Mouse (Mus musculus) hindbrain, embryonic 13.5 days (tissue): ENCODE results near the gene Cd274. TPM values are rescaled to one million over a fixed set of nuclear protein-coding genes. Genes with fewer than 3 reads are reported as not detected.
A peak's percentile ranks its signal among the peaks of the same experiment; 100 is the strongest.

ENCODE experiments used
- ATAC-seq: fragments of 200-750 bp; cut with Nextera tagmentation; 2 replicates; pipeline ENCODE4 v1.8.0; 2017; ENCODE audit warnings: moderate TSS enrichment; ENCODE audit not compliant: low FRiP score
- H3K27ac ChIP-seq: fragments of 300-500 bp; sonication (generic); 2 replicates; pipeline ENCODE4 v1.5.1; 2015; ENCODE audit warnings: inconsistent platforms, mild to moderate bottlenecking, moderate library complexity
- H3K27me3 ChIP-seq: fragments of 300-500 bp; sonication (generic); 2 replicates; pipeline ENCODE4 v1.6.1; 2015; ENCODE audit warnings: mild to moderate bottlenecking, inconsistent platforms
- H3K36me3 ChIP-seq: fragments of 300-500 bp; sonication (generic); 2 replicates; pipeline ENCODE4 v1.6.1; 2015; ENCODE audit warnings: mild to moderate bottlenecking, inconsistent platforms
- H3K4me1 ChIP-seq: fragments of 300-500 bp; sonication (generic); replicated peaks from 2 replicates; pipeline ENCODE4 v1.6.1; 2015; ENCODE audit warnings: inconsistent platforms
- H3K4me2 ChIP-seq: fragments of 300-500 bp; sonication (generic); 2 replicates; pipeline ENCODE4 v1.6.1; 2015; ENCODE audit warnings: inconsistent platforms, mild to moderate bottlenecking, moderate library complexity
- H3K4me3 ChIP-seq: fragments of 300-500 bp; sonication (generic); 2 replicates; pipeline ENCODE4 v1.5.1; 2015; ENCODE audit warnings: mild to moderate bottlenecking, inconsistent platforms
- H3K9ac ChIP-seq: fragments of 300-500 bp; sonication (generic); 2 replicates; pipeline ENCODE4 v1.6.1; 2015; ENCODE audit warnings: mild to moderate bottlenecking, inconsistent platforms
- H3K9me3 ChIP-seq: fragments of 300-500 bp; sonication (generic); 2 replicates; pipeline ENCODE4 v1.6.1; 2016; ENCODE audit warnings: inconsistent platforms
- WGBS: fragments of 180-500 bp; shearing (Covaris S2); methylation state at CpG from one replicate; pipeline ENCODE4 v1.1.7; 2015; 5-methylcytosine and 5-hydroxymethylcytosine counted together
- polyA plus RNA-seq: library from polyadenylated mRNA; unstranded; fragments of >200 nt; fragmentation: Nextera tagmentation; extraction: Ambion mirVana; gene quantifications from 2 replicates; pipeline ENCODE4 v1.2.1, GENCODE M21; 2015

The Cd274 gene
- polyA plus RNA-seq, 1 experiment from 2014 or later, result 0.38 TPM

DNA sequence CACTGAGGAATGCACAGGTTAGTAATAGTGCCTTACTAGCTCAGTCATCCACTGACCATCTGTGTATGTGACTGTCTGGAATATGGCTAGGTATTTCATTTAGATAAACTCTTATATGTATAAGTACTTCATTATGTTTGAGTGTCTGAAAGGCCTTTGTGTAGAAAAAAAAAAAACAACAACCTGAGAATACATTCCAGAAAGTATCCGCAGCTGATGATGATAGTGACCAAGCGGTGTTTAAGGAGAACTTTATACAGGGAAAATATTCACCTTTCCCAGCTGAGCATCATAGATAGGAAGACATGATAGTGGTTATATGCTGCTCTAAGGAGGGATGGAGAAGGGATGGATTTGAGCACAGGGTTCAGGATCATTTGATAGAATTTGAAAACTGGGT lies 786 bp downstream of the Cd274 start:
- H3K4me1 ChIP-seq, result peaks cover 4% of the 10 kb centered on the region; the same call in 1 of the 2 replicates
- 92% methylated on average over 2 of the region's 2 CpGs for WGBS
- ATAC-seq, result no peak

DNA sequence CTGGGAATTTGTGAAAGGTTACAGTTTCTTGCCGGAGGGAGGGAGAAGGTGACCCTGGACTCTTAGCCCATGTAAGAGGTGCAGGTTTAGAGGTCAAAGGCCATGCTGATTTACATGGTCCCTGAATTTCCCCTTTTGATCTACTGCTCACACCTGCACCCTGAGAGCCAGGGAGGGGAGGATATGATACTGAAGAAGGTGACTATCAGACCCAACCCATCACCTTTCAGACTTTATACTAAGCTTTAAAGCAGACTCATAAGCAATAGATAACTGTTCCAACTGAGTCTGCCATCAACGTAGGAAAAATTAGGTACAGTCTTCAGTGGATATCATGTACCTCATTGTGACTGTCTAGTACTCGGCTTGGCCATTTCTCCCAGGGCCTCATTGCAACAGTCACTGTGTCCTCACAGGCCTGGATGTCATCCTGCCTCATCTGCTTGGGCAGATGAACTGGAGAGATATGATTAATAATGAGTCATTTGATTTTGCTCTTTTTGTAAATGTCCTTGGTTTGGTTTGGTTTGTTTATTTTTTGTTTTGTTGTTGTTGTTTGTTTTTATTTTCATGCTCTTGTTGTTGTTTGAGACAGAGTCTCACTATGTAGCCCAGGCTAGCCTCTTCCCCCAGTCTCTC lies 1.5 kb downstream of the Cd274 start:
- no peak overlapping the region for H3K27ac ChIP-seq
- ATAC-seq, result no peak
- no peak overlapping the region for H3K4me3 ChIP-seq
- H3K9ac ChIP-seq, result no peak overlapping the region
- H3K4me2 ChIP-seq, result no peak overlapping the region
- 79% methylated on average over 3 of the region's 3 CpGs for whole genome bisulfite sequencing
- peaks cover 4% of the 10 kb centered on the region; the same call in 1 of the 2 replicates for H3K4me1 ChIP-seq
- H3K36me3 ChIP-seq, result no peaks in the 10 kb centered on the region
- peaks cover 5% of the 10 kb centered on the region; the same call in 1 of the 2 replicates for H3K27me3 ChIP-seq
- no peaks in the 10 kb centered on the region for H3K9me3 ChIP-seq

More for the DNA sequence above, 786 bp downstream of the Cd274 start:
- Histone ChIP-seq H3K4me3 (no peak overlapping the region), H3K9ac (no peak overlapping the region), H3K27ac (no peak overlapping the region), H3K4me2 (no peak overlapping the region), H3K36me3 (no peaks in the 10 kb centered on the region), H3K27me3 (peaks cover 5% of the 10 kb centered on the region; the same call in 1 of the 2 replicates), H3K9me3 (no peaks in the 10 kb centered on the region)

DNA sequence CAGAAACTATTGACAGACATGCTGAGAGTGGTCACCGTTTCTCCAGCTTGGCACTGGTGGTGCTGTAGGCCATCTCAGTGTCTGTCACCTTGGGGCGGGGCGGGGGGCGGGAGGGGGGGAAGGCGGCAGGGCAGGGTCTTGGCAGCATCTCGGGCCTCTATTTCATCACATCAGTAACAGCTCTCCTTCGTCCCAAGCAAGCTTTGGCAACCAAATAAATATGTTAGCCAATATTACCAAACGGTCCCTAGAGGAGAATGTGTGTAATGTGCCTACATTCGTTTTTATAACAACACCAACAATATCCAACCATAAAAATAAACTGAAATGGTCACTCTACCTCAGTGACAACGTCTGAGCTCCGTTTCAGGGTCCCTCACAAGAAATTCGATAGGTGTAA lies 2.9 kb downstream of the Cd274 start:
- H3K36me3 ChIP-seq, result no peaks in the 10 kb centered on the region
- H3K9ac ChIP-seq, result no peak overlapping the region
- no peak for ATAC-seq
- 78% methylated on average over 12 of the region's 12 CpGs for WGBS
- H3K27ac ChIP-seq, result no peak overlapping the region
- H3K9me3 ChIP-seq, result no peaks in the 10 kb centered on the region
- H3K4me1 ChIP-seq, result peaks cover 4% of the 10 kb centered on the region; the same call in 1 of the 2 replicates
- H3K4me2 ChIP-seq, result no peak overlapping the region
- H3K27me3 ChIP-seq, result peaks cover 5% of the 10 kb centered on the region; the same call in 1 of the 2 replicates
- no peak overlapping the region for H3K4me3 ChIP-seq

DNA sequence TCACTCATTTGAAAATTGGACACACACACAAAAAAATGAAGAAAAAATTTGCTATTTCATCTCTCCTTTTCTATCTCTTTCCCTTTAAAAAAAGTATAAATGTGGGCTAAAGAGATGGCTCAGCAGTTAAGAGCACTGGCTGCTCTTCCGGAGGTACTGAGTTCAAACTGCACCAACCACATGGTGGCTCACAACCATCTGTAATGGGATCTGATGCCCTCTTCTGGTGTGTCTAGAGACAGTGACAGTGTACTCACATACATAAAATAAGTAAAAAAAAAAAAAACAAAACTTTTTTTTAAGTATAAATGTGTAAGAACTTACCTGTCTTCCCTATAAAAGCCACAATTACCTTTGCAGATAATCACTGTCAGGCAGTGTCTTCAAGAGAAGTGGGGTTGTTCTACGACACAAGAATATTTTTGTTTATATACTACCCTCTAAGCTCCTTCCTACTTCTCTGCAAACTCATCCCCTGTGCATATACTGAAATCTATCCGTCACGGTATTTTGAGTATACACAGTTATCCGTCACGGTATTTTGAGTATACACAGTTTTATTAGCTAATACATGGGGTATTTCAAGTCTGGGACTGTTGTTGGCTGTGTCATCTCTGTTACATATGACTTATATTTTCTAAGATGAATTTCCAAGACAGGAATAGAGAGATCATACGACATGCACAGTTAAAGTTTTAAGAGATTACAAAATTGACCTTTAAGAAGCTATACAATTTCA lies 3.5 kb downstream of the Cd274 start:
- no peak overlapping the region for H3K9ac ChIP-seq
- no peak overlapping the region for H3K4me3 ChIP-seq
- no peak for ATAC-seq
- WGBS, result 96% methylated on average over 7 of the region's 7 CpGs
- H3K4me1 ChIP-seq, result peaks cover 4% of the 10 kb centered on the region; the same call in 1 of the 2 replicates
- peaks cover 5% of the 10 kb centered on the region; the same call in 1 of the 2 replicates for H3K27me3 ChIP-seq
- no peak overlapping the region for H3K27ac ChIP-seq
- no peaks in the 10 kb centered on the region for H3K9me3 ChIP-seq
- H3K36me3 ChIP-seq, result no peaks in the 10 kb centered on the region
- no peak overlapping the region for H3K4me2 ChIP-seq

DNA sequence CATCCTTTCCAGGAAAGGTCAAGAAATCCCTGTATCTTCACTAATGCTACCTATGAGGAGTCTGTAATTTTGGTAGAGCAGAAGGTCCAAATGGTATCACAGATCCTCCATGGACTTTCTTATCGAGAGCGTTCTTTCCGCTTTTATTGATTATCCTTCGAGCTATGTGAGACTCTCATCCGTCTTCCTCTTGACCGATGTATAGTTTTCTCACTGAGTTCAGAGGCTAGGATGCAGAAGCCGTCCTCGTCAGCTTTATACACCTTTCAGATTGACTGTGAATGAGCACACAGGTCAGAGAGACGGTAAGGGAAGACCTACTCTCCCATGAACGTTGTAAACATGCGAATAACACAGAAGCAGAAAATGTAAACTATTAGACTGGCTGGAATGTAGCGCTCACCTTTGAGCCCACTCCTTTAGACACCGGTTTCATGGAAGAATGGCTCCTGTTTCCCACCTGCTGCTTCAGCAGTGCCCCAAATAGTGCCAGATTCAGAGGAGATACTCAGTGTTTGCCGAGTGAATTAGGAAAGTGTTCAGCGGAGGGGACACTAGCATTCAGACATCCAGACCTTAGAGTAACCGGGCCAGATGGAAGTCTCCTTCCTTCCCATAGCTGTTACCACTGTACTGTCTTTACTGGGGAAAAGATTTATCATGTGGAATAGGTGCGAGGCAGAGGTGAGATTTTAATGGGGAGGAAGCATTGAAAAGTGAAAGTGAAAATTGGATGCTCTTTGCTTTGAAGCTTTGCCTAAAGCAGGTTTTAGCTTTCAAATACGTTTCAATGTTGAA lies 4.2 kb downstream of the Cd274 start:
- H3K4me2 ChIP-seq, result no peak overlapping the region
- peaks cover 4% of the 10 kb centered on the region; the same call in 1 of the 2 replicates for H3K4me1 ChIP-seq
- H3K27ac ChIP-seq, result no peak overlapping the region
- 82% methylated on average over 18 of the region's 18 CpGs for WGBS
- ATAC-seq, result no peak
- H3K27me3 ChIP-seq, result peaks cover 5% of the 10 kb centered on the region; the same call in 1 of the 2 replicates
- no peak overlapping the region for H3K4me3 ChIP-seq
- no peaks in the 10 kb centered on the region for H3K9me3 ChIP-seq
- no peaks in the 10 kb centered on the region for H3K36me3 ChIP-seq
- no peak overlapping the region for H3K9ac ChIP-seq

DNA sequence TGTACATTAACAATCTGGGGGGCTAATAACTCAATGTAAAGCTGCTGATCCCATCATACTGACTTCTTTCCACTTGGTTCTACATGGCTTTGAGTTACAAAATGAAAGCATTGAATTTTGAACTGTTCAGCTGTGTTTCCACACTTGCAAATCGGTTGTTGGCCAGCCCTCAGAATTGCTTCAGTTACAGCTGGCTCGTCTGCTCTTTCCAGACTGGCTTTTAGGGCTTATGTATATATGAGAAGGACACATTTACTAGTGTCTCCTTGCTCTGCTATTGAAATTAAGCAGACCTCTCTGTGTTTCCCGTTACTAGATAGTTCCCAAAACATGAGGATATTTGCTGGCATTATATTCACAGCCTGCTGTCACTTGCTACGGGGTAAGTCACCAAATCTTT lies 4.9 kb downstream of the Cd274 start:
- Histone ChIP-seq H3K4me1 (peaks cover 4% of the 10 kb centered on the region; the same call in 1 of the 2 replicates), H3K4me2 (no peak overlapping the region), H3K9me3 (no peaks in the 10 kb centered on the region), H3K27ac (no peak overlapping the region), H3K36me3 (no peaks in the 10 kb centered on the region), H3K4me3 (no peak overlapping the region), H3K27me3 (peaks cover 5% of the 10 kb centered on the region; the same call in 1 of the 2 replicates), H3K9ac (no peak overlapping the region)
- no peak for ATAC-seq
- 87% methylated on average over 4 of the region's 4 CpGs for WGBS

DNA sequence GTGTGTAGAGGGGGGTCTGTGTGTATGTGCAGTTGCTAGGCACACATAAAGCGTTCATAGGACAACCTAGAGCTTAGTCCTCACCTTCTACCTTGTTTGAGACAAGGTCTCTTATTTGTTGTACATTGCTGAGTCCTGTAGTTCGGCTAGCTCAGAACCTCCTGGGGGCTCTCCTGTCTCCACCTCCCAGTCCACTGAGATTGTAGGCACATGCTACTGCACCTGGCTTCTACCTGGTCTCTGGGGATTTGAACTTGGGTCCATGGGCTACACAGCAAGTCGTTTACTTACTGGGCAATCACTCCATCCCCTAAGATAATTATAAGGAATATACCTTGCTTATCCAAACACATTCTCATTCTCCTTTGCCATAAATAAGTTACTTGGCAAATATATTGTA lies 5.4 kb downstream of the Cd274 start:
- ATAC-seq, result no peak
- peaks cover under 1% of the 10 kb centered on the region; the same call in 1 of the 2 replicates for H3K4me1 ChIP-seq
- no peak overlapping the region for H3K9ac ChIP-seq
- H3K27me3 ChIP-seq, result peaks cover 5% of the 10 kb centered on the region; the same call in 1 of the 2 replicates
- no peak overlapping the region for H3K27ac ChIP-seq
- no peaks in the 10 kb centered on the region for H3K9me3 ChIP-seq
- no peak overlapping the region for H3K4me3 ChIP-seq
- WGBS, result 86% methylated on average over 3 of the region's 3 CpGs
- no peak overlapping the region for H3K4me2 ChIP-seq
- H3K36me3 ChIP-seq, result no peaks in the 10 kb centered on the region

DNA sequence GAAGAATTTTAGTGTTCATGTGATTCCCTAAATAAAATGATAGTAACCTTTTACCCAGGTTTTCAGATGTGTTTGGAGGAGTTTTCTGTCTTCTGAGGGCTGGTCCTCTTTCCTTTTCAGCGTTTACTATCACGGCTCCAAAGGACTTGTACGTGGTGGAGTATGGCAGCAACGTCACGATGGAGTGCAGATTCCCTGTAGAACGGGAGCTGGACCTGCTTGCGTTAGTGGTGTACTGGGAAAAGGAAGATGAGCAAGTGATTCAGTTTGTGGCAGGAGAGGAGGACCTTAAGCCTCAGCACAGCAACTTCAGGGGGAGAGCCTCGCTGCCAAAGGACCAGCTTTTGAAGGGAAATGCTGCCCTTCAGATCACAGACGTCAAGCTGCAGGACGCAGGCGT lies 6.2 kb downstream of the Cd274 start:
- no peaks in the 10 kb centered on the region for H3K4me1 ChIP-seq
- H3K9me3 ChIP-seq, result no peaks in the 10 kb centered on the region
- H3K27me3 ChIP-seq, result peaks cover 5% of the 10 kb centered on the region; the same call in 1 of the 2 replicates
- no peak overlapping the region for H3K27ac ChIP-seq
- WGBS, result 46% methylated on average over 11 of the region's 11 CpGs
- no peaks in the 10 kb centered on the region for H3K36me3 ChIP-seq
- 0 out of 2 replicates have a peak overlapping the region, but pooled peaks have one; percentile 35 for H3K9ac ChIP-seq
- H3K4me3 ChIP-seq, result peak overlapping the region; percentile 6; the same call in 1 of the 2 replicates
- H3K4me2 ChIP-seq, result peak overlapping the region; percentile 38
- ATAC-seq, result no peak

DNA sequence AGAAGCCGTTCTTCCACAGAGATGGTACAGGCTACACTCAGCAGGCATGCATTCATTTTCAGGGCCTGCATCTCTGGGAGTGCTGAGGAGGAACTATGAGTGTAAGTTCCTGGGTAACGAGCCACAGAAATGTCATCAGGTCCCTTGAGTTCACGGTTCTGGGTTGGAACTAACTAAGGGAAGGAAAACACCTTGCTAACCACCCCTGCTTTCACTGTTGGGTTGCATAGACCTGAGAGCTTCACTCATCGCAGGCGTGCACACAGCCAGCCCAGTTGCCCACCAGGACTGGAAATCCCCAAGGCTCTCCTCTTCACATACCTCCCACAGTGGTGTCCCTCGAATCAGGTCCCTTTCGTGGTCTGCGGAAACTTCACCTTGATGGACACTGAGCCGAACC lies 7.7 kb downstream of the Cd274 start:
- ATAC-seq, result no peak
- Histone ChIP-seq H3K4me3 (no peak overlapping the region), H3K9ac (no peak overlapping the region), H3K4me2 (no peak overlapping the region), H3K36me3 (no peaks in the 10 kb centered on the region), H3K27ac (no peak overlapping the region), H3K27me3 (no peaks in the 10 kb centered on the region), H3K4me1 (no peaks in the 10 kb centered on the region), H3K9me3 (no peaks in the 10 kb centered on the region)
- WGBS, result 93% methylated on average over 9 of the region's 9 CpGs

DNA sequence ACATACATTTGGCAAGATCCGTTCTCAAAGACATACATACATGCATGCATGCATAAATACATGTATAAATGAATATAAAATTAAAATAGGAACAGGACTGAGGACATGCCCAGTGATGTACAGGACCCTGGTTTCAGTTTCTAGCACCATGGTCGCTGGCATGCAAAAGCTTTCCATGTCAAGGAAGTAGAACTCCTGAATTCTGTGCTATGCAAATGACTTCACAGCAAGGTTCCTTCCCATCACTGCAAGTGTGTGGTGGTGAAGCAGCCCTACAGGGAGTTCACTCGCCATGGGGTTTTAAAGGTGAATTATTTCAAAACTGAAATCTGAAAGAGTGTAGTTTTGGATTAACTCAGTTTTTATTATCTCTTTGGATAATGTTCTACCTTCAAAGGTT lies 9.1 kb downstream of the Cd274 start:
- Histone ChIP-seq H3K9me3 (no peaks in the 10 kb centered on the region), H3K4me1 (no peaks in the 10 kb centered on the region), H3K36me3 (no peaks in the 10 kb centered on the region), H3K27me3 (no peaks in the 10 kb centered on the region), H3K4me3 (no peak overlapping the region), H3K4me2 (no peak overlapping the region), H3K27ac (no peak overlapping the region), H3K9ac (no peak overlapping the region)
- ATAC-seq, result no peak
- WGBS, result 70% methylated on average over 3 of the region's 3 CpGs

DNA sequence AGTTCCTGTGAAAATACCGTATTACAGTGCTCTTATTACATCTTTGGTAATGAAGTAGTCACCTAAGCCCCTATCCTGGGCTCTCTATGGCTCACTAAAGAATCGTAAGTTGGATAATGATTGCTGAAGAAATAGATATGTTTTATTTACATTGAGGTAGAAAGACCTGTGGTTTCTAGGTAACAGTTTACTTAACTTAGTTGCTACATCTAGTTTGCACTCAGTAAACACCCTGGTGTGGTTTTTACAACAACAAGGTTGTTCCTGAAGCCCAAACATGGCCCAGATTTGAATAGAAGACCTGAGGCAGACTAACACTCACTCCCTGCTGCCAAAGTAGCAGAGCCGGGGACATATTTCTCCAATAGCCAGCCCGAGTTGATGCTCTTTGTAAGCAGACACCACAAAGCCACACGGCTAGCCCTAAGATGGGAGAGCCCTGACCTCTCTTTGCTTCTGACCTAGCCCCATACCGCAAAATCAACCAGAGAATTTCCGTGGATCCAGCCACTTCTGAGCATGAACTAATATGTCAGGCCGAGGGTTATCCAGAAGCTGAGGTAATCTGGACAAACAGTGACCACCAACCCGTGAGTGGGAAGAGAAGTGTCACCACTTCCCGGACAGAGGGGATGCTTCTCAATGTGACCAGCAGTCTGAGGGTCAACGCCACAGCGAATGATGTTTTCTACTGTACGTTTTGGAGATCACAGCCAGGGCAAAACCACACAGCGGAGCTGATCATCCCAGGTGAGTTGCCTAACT lies 12.8 kb downstream of the Cd274 start:
- Histone ChIP-seq H3K4me1 (no peaks in the 10 kb centered on the region), H3K9ac (no peak overlapping the region), H3K4me2 (no peak overlapping the region), H3K4me3 (no peak overlapping the region), H3K36me3 (no peaks in the 10 kb centered on the region), H3K9me3 (no peaks in the 10 kb centered on the region), H3K27me3 (no peaks in the 10 kb centered on the region), H3K27ac (no peak overlapping the region)
- ATAC-seq, result no peak
- WGBS, result 91% methylated on average over 14 of the region's 14 CpGs
